Mouse (Mus musculus): ENCODE results near the gene Reg3a. TPM values are rescaled to one million over a fixed set of nuclear protein-coding genes. Genes with fewer than 3 reads are reported as not detected.
"Not testable (repeated sequence)": the region's sequence is repeated elsewhere in the genome, so short reads cannot be mapped to it uniquely, and the experiment has no call there.

Reg3a gene
- total RNA-seq (2021), result not detected
- long read RNA-seq, experiment 1, result 0 reads
- long read RNA-seq, experiment 2, result 0 reads

- no peak within 1 kb of the TSS for H3K4me3 ChIP-seq
- TF ChIP-seq CTCF (conservative IDR thresholded peaks at IDR 0.05), result no peak
- DNase-seq (ENCODE audit: low spot score in 2 of 2), result no peak
- no peak within 1 kb of the TSS for H3K27ac ChIP-seq
Measured at GRCm38 (mm10) chr6:78380409-78380808, at the start of gene Reg3a. Gene Reg3a, plus strand, starts transcription at chr6:78380709.

- peak; percentile 19 to 50 for DNase-seq (ENCODE audit: low spot score in 2 of 2)
- TF ChIP-seq CTCF (conservative IDR thresholded peaks at IDR 0.05), result peak; percentile 86
- Histone ChIP-seq H3K27ac (no peak overlapping the region), H3K4me3 (no peak overlapping the region)
Measured at GRCm38 (mm10) chr6:78331919-78332569, 48.5 kb upstream of the Reg3a start.

- no peak overlapping the region for H3K4me3 ChIP-seq
- H3K27ac ChIP-seq, result no peak overlapping the region
- DNase-seq (ENCODE audit: low spot score in 2 of 2), result peak in 1 of 2 experiments; percentile 25
- TF ChIP-seq CTCF (conservative IDR thresholded peaks at IDR 0.05), result no peak
Measured at GRCm38 (mm10) chr6:78340296-78340695, 40.2 kb upstream of the Reg3a start.

- Histone ChIP-seq H3K27ac (no peak overlapping the region), H3K4me3 (no peak overlapping the region)
- no peak for DNase-seq (ENCODE audit: low spot score in 2 of 2)
- no peak for TF ChIP-seq CTCF (conservative IDR thresholded peaks at IDR 0.05)
Measured at GRCm38 (mm10) chr6:78341689-78342088, 38.8 kb upstream of the Reg3a start.

DNA sequence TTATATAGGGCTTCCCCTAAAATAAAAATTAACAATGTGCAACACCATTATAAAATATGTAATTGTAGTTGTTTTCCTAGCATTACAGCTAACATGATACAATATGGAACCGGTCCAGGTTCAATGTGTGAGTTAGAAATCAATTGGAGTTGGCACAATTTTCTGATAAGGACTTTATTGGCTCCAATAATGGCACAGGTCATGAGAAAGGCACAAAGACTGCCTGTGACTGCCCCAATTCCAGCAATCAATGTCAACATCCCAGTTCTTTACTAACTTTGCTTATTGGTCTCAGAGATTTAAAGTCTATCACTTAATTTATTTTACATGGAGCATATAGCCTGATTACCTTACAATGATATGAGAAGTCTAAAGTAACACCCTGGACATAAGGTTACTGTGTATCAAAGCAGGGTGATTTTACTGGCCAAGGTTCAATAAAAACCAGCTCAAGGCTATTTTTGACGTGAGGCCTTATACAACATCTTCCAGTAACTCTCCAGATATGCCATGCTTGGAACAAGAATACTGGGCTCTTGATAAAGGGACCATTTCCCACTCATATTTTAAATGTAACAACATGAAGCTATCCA lies 18.4 kb upstream of the Reg3a start:
- no peak for TF ChIP-seq CTCF (conservative IDR thresholded peaks at IDR 0.05)
- DNase-seq (ENCODE audit: low spot score in 2 of 2), result no peak
- Histone ChIP-seq H3K27ac (no peak overlapping the region), H3K4me3 (no peak overlapping the region)

DNA sequence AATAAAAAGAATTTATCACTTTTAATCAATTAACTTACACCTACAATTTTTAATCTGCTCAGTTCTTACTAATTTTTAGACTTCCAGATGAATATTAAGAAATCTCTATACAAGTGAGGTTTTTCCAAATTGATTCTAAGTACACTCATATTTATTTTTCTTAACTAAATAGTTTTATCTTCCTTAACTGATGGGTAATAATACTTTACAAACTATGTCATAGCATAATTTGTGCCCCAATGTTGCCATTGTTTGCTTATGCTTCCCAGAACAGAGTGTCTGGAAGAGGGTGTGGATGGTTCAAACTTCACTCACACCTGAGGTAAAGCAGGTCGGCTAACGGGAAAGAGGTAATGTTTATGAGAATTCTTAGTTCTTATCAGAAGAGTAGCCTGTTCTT lies 10.2 kb upstream of the Reg3a start, which contains the start of gene Reg3b:
TSS of gene Reg3b (plus strand) at position 301 of the 400 bp plus-strand sequence.
- no peak for TF ChIP-seq CTCF (conservative IDR thresholded peaks at IDR 0.05)
- no peak within 1 kb of the TSS for H3K27ac ChIP-seq
- DNase-seq (ENCODE audit: low spot score in 2 of 2), result no peak
- H3K4me3 ChIP-seq, result no peak within 1 kb of the TSS

DNA sequence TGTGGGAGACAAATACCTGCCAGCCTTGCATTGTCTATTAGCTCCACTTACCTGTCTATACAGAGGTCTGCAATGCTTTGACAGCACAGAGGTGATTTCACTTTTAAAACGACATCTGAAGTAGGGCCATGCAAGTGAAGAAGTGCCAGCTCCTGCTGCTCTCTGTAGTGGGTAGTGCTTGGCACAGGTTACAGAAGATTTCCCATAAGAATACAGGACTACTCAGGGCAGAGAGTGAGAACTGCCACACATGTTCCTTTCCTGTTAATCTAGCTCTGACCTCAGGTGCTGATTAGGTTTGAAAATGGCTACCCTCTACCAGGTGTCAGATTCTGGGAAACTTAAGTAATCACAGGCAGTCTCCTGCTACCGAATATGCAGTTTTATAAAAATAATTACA lies 1.7 kb upstream of the Reg3a start, which contains the start of gene Reg3d:
TSS of gene Reg3d (minus strand) at position 101 of the 400 bp plus-strand sequence.
- Histone ChIP-seq H3K27ac (no peak within 1 kb of the TSS), H3K4me3 (no peak within 1 kb of the TSS)
- no peak for DNase-seq (ENCODE audit: low spot score in 2 of 2)
- no peak for TF ChIP-seq CTCF (conservative IDR thresholded peaks at IDR 0.05)

- H3K4me3 ChIP-seq, result no peak overlapping the region
- no peak for DNase-seq (ENCODE audit: low spot score in 2 of 2)
- no peak overlapping the region for H3K27ac ChIP-seq
- TF ChIP-seq CTCF (conservative IDR thresholded peaks at IDR 0.05), result no peak
Measured at GRCm38 (mm10) chr6:78385609-78386008, 5.1 kb downstream of the Reg3a start.

GRCm38 (mm10) chr6:78395323-78395722 lies 14.8 kb downstream of the Reg3a start, which contains the start of gene Reg2:
Gene Reg2, plus strand, starts transcription at chr6:78395623.
- DNase-seq (ENCODE audit: low spot score in 2 of 2); H3K27ac ChIP-seq; H3K4me3 ChIP-seq: not testable (repeated sequence)

DNA sequence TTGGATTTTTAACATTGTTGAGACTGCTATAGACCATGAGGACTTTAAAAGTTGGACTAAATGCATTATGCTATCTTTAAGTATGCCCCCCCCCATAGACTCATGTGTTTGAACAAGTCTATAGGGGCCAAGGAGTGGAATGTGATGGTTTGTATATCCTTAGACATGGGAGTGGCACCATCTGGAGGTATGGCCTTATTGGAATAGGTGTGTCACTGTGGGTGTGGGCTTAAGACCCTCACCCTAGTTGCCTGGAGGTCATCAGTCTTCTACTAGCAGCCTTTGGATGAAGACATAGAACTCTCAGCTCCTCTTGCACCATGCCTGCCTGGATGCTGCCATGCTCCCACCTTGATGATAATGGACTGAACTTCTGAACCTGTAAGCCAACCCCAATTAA lies 41.9 kb downstream of the Reg3a start, which contains the start of gene Reg1:
TSS of gene Reg1 (plus strand) at position 301 of the 400 bp plus-strand sequence.
- DNase-seq (ENCODE audit: low spot score in 2 of 2); H3K27ac ChIP-seq: not testable (repeated sequence)

DNA sequence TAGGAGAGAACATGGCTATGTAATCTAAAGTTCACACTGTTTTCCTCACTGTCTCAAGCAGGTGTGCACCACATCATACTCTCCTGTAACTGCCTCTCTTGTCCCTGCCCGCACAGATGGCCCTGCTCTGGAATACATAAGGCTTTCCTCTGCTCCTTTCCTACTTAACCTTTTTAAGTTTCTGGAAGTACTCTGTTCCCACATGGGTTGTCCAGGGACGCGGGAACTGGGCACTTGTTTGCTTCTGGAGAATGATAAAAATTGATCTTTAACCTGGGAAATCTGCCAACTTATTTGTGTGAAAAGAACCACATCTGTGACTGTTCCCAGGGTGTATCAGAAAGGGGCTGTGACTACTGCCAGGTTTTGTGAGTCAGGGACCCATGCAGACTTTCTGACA lies 45.0 kb downstream of the Reg3a start:
- Histone ChIP-seq H3K27ac (no peak overlapping the region), H3K4me3 (no peak overlapping the region)
- no peak for DNase-seq (ENCODE audit: low spot score in 2 of 2)
- no peak for TF ChIP-seq CTCF (conservative IDR thresholded peaks at IDR 0.05)

More for the DNA sequence above, 41.9 kb downstream of the Reg3a start, which contains the start of gene Reg1:
- H3K4me3 ChIP-seq, result not testable (repeated sequence)

Other genes with a start within 250 kb of the Reg3a start
- not detected for gene Reg3b, start 10.1 kb upstream of the Reg3a start, total RNA-seq (2021)
- not detected for gene Reg3d, start 1.8 kb upstream of the Reg3a start, total RNA-seq (2021)
- not detected for gene Reg2, start 14.9 kb downstream of the Reg3a start, total RNA-seq (2021)
- gene Reg1, start 42.0 kb downstream of the Reg3a start, total RNA-seq (2021), result not detected
- gene Reg3g, start 88.2 kb downstream of the Reg3a start, total RNA-seq (2021), result not detected

Measured in layer of hippocampus, adult 2 months (tissue).